Mouse (Mus musculus) urinary bladder, adult 2 months (tissue): ENCODE measurements around the gene Efna5. TPM values are rescaled to one million over a fixed set of nuclear protein-coding genes. Genes with fewer than 3 reads are reported as not detected.

Source experiments
- DNase-seq: peaks from one replicate; pipeline ENCODE4 v3.0.0; 2022; ENCODE audit warnings: low spot score
- polyA plus RNA-seq: library from polyadenylated mRNA; depleted of rRNA; stranded (reverse); fragments of >200 nt; gene quantifications from 2 replicates; pipeline ENCODE4 v1.2.3, GENCODE M21; 2012

Efna5 gene
- polyA plus RNA-seq, 1 experiment: 9.4 TPM

- no peak for DNase-seq
Measured at GRCm38 (mm10) chr17:62706418-62706817, 174.7 kb downstream of the Efna5 start.

GRCm38 (mm10) chr17:62702020-62702814 is 178.9 kb downstream of the Efna5 start:
- DNase-seq: no peak

- DNase-seq: no peak
Measured at GRCm38 (mm10) chr17:62700791-62701602, 180.1 kb downstream of the Efna5 start.

GRCm38 (mm10) chr17:62694958-62695437 is 186.1 kb downstream of the Efna5 start:
- DNase-seq: no peak

- no peak for DNase-seq
Measured at GRCm38 (mm10) chr17:62692242-62692641, 188.9 kb downstream of the Efna5 start.

- no peak for DNase-seq
Measured at GRCm38 (mm10) chr17:62691201-62691715, 189.9 kb downstream of the Efna5 start.

- DNase-seq: no peak
Measured at GRCm38 (mm10) chr17:62690256-62690655, 190.9 kb downstream of the Efna5 start.

- no peak for DNase-seq
Measured at GRCm38 (mm10) chr17:62689646-62690045, 191.5 kb downstream of the Efna5 start.

- no peak for DNase-seq
Measured at GRCm38 (mm10) chr17:62687369-62687768, 193.7 kb downstream of the Efna5 start.

- DNase-seq: no peak
Measured at GRCm38 (mm10) chr17:62685181-62685580, 195.9 kb downstream of the Efna5 start.

- DNase-seq: no peak
Measured at GRCm38 (mm10) chr17:62683142-62683541, 198.0 kb downstream of the Efna5 start.

- no peak for DNase-seq
Measured at GRCm38 (mm10) chr17:62681726-62682125, 199.4 kb downstream of the Efna5 start.

GRCm38 (mm10) chr17:62680737-62681136 is 200.4 kb downstream of the Efna5 start:
- DNase-seq: no peak

- DNase-seq: no peak
Measured at GRCm38 (mm10) chr17:62676832-62677231, 204.3 kb downstream of the Efna5 start.

GRCm38 (mm10) chr17:62676409-62676808 is 204.7 kb downstream of the Efna5 start:
- no peak for DNase-seq

- DNase-seq: no peak
Measured at GRCm38 (mm10) chr17:62675811-62676255, 205.3 kb downstream of the Efna5 start.

GRCm38 (mm10) chr17:62672068-62672467 is 209.0 kb downstream of the Efna5 start:
- no peak for DNase-seq

GRCm38 (mm10) chr17:62666761-62667160 is 214.4 kb downstream of the Efna5 start:
- no peak for DNase-seq

GRCm38 (mm10) chr17:62665823-62666222 is 215.3 kb downstream of the Efna5 start:
- DNase-seq: no peak

GRCm38 (mm10) chr17:62664709-62665108 is 216.4 kb downstream of the Efna5 start:
- DNase-seq: no peak

- DNase-seq: no peak
Measured at GRCm38 (mm10) chr17:62661801-62662200, 219.3 kb downstream of the Efna5 start.

GRCm38 (mm10) chr17:62659501-62660175 is 221.5 kb downstream of the Efna5 start:
- no peak for DNase-seq
